Mouse (Mus musculus) spleen, adult 2 months (tissue): ENCODE data around the gene Igf2bp3.
A peak's percentile ranks its signal among the peaks of the same experiment; 100 is the strongest.

Source experiments
- CTCF ChIP-seq: fragments of 200-500 bp; IDR thresholded peaks from 2 replicates; pipeline ENCODE4 v1.5.1; 2011; ENCODE audit warnings: mild to moderate bottlenecking, inconsistent platforms; ENCODE audit not compliant: insufficient read depth, insufficient read length, insufficient replicate concordance; ENCODE audit errors: extremely low read depth
- POLR2A ChIP-seq: fragments of 200-500 bp; IDR thresholded peaks from 2 replicates; pipeline ENCODE4 v1.6.1; 2011; ENCODE audit warnings: low read depth, low read length, inconsistent platforms

DNA sequence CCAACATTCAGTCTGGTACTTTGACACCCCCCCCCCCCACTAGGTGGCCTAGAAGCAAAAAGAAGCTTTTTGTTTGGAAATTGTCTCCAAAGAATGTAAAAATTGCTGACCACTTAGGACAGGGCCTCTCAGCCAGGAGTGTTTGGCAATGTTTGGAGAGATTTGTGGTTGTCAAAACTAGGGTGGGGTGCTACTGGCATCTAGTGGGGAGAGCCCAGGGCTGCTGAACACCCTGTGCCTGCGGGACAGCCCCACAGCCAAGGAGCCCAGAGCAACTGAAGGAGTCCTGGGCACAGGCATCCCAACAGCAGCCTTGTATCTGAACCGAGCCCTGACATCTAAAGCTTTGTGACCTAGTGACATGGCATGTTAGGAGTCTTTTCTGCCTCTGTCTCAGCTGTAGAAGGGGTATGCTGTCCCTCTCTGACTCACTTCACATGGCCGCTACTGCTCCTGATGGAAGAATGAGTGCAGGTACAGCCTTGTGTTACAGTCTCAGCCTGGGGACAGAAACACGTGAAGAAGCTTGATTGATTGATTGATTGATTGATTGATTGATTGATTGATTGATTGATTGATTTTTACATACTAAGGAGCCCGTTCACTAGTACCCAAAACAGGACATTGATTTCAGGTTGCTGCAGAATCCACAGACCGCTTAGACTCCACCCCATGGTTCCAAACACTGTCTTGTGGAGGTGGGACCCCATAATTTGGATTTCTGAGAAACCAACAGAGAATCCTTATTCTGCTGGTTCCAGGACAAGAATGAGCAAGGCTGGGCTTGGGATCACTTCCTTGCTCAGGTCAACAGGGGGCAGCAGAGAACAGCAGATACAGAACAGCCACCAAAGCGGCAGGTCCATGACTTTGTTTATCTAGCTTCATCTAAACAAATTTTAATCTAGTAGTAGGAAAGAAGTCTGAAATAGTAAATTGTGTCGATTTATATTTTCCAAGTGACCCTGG lies 157.4 kb downstream of the Igf2bp3 start:
- TF ChIP-seq POLR2A (no peak), CTCF (peak; percentile 88; the same call in 1 of the 2 replicates)
